In the genomic region with DNA sequence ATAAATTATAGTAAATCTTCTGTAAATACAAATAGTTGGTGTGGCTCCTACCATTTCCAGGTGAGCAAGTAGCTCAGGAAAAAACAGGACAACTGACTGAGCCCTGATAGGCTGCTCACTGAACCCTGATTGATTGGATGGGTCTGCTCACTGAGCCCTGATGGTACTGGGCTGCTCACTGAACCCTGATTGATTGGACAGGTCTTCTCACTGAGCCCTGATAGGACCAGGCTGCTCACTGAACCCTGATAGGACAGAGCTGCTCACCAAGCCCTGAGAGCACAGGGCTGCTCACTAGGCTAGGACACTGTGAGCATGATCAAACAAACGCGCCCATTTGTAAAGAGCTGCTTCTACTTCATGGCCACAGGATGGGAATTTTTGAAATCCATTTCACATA, we compare ENCODE assay signal across 18 mouse cellular contexts. TPM values are rescaled to one million over a fixed set of nuclear protein-coding genes. Genes with fewer than 3 reads are reported as not detected.
DNase-seq lines count a peak whose midpoint lies in the region; ATAC-seq and TF ChIP-seq lines count a peak whose summit lies in the region.
"Had no signal": no experiment of that assay in that cellular context is flagged by ENCODE, and none has a peak within 500 bp of the region (broad histone marks: within the 10 kb centered on the region; RNA-seq: fewer than 3 reads in every experiment).

No protein-coding gene starts in this region.

- WGBS in hindbrain, embryonic 11.5 days, result 81% methylated on average over 2 of the region's 2 CpGs
- 92% methylated on average over 2 of the region's 2 CpGs for WGBS in hindbrain, embryonic 10.5 days
- 95% methylated on average over 2 of the region's 2 CpGs for WGBS in hindbrain, postnatal 0 days
- WGBS in neural tube, embryonic 14.5 days, result 81% methylated on average over 2 of the region's 2 CpGs

- no peaks in the 10 kb centered on the region for H3K9me3 ChIP-seq in hindbrain, embryonic 11.5 days (ENCODE audit: control insufficient read depth, low read length)
- no peaks in the 10 kb centered on the region for H3K9me3 ChIP-seq in hindbrain, embryonic 10.5 days
- H3K9me3 ChIP-seq in hindbrain, postnatal 0 days (ENCODE audit: low read length), result no peaks in the 10 kb centered on the region
- no peaks in the 10 kb centered on the region for H3K9me3 ChIP-seq in neural tube, embryonic 14.5 days (ENCODE audit: control insufficient read depth, low read length)
- H3K9me3 ChIP-seq: embryonic facial prominence, embryonic 13.5 days; heart, embryonic 12.5 days; intestine, embryonic 15.5 days; limb, embryonic 12.5 days; liver, embryonic 13.5 days had no signal

- DNase-seq in hindbrain, embryonic 11.5 days (ENCODE audit: low spot score), result no peak
- DNase-seq in hindbrain, embryonic 10.5 days (ENCODE audit: low spot score), result no peak
- peak; percentile 1 for DNase-seq in embryo, embryonic 11 days
- no peak for DNase-seq in hindbrain, postnatal 0 days (ENCODE audit: low spot score)
- DNase-seq in ovary, postnatal 14 days (ENCODE audit: low spot score), result no peak
- DNase-seq: cerebellum, adult 11 months; cerebellum, postnatal 14 days; liver, embryonic 13.5 days; thymus, adult 18-20 months had no signal

- H3K27ac ChIP-seq in hindbrain, embryonic 11.5 days (ENCODE audit: low read depth, low read length), result no peak overlapping the region
- H3K27ac ChIP-seq in hindbrain, embryonic 10.5 days, result no peak overlapping the region
- no peak overlapping the region for H3K27ac ChIP-seq in hindbrain, postnatal 0 days
- no peak overlapping the region for H3K27ac ChIP-seq in neural tube, embryonic 14.5 days (ENCODE audit: low read depth, low read length)
- H3K27ac ChIP-seq: embryonic facial prominence, embryonic 13.5 days; intestine, embryonic 15.5 days; layer of hippocampus, adult 2 months; limb, embryonic 12.5 days; liver, embryonic 13.5 days had no signal

- H3K36me3 ChIP-seq in hindbrain, embryonic 11.5 days (ENCODE audit: control insufficient read depth, insufficient read depth, low read length), result no peaks in the 10 kb centered on the region
- H3K36me3 ChIP-seq in hindbrain, embryonic 10.5 days, result no peaks in the 10 kb centered on the region
- H3K36me3 ChIP-seq in hindbrain, postnatal 0 days (ENCODE audit: insufficient read depth, low read length), result no peaks in the 10 kb centered on the region
- H3K36me3 ChIP-seq in neural tube, embryonic 14.5 days (ENCODE audit: control insufficient read depth, insufficient read depth, low read length), result no peaks in the 10 kb centered on the region
- H3K36me3 ChIP-seq: embryonic facial prominence, embryonic 13.5 days; heart, embryonic 12.5 days; intestine, embryonic 15.5 days; limb, embryonic 12.5 days; liver, embryonic 13.5 days had no signal

- H3K27me3 ChIP-seq in hindbrain, embryonic 11.5 days (ENCODE audit: control insufficient read depth, insufficient read depth, low read length), result no peaks in the 10 kb centered on the region
- H3K27me3 ChIP-seq in hindbrain, embryonic 10.5 days (ENCODE audit: insufficient read depth, poor library complexity, severe bottlenecking), result no peaks in the 10 kb centered on the region
- no peaks in the 10 kb centered on the region for H3K27me3 ChIP-seq in hindbrain, postnatal 0 days (ENCODE audit: insufficient read depth, low read length)
- no peaks in the 10 kb centered on the region for H3K27me3 ChIP-seq in neural tube, embryonic 14.5 days (ENCODE audit: control insufficient read depth, insufficient read depth, low read length)
- H3K27me3 ChIP-seq: embryonic facial prominence, embryonic 13.5 days; heart, embryonic 12.5 days; intestine, embryonic 15.5 days; limb, embryonic 12.5 days; liver, embryonic 13.5 days had no signal

- peak; percentile 72; the same call in 1 of the 2 replicates for ATAC-seq in hindbrain, embryonic 11.5 days (ENCODE audit: low FRiP score)
- ATAC-seq in hindbrain, postnatal 0 days, result peak; percentile 68; the same call in 1 of the 2 replicates
- peak; percentile 88 for ATAC-seq in neural tube, embryonic 14.5 days (ENCODE audit: low read depth)
- no peak for ATAC-seq in megakaryocyte progenitor cell, adult 5-6 weeks (replicated peaks; ENCODE audit: poor library complexity)
- ATAC-seq in megakaryocyte, adult 5-6 weeks (ENCODE audit: poor library complexity, severe bottlenecking), result no peak
- ATAC-seq: forebrain, embryonic 16.5 days; intestine, embryonic 15.5 days had no signal

- H3K4me2 ChIP-seq in hindbrain, embryonic 11.5 days (replicated peaks; ENCODE audit: low read depth, low read length), result no peak overlapping the region
- no peak overlapping the region for H3K4me2 ChIP-seq in hindbrain, postnatal 0 days (ENCODE audit: low read depth, low read length)
- H3K4me2 ChIP-seq in neural tube, embryonic 14.5 days (ENCODE audit: low read depth, low read length), result no peak overlapping the region
- H3K4me2 ChIP-seq: embryonic facial prominence, embryonic 13.5 days; heart, embryonic 12.5 days; intestine, embryonic 15.5 days; limb, embryonic 12.5 days; liver, embryonic 13.5 days had no signal

- H3K9ac ChIP-seq in hindbrain, embryonic 11.5 days (ENCODE audit: low read depth, low read length), result no peak overlapping the region
- no peak overlapping the region for H3K9ac ChIP-seq in hindbrain, postnatal 0 days (replicated peaks; ENCODE audit: low read length)
- H3K9ac ChIP-seq in neural tube, embryonic 14.5 days (replicated peaks; ENCODE audit: low read depth, low read length), result no peak overlapping the region
- H3K9ac ChIP-seq: embryonic facial prominence, embryonic 13.5 days; heart, embryonic 12.5 days; intestine, embryonic 15.5 days; limb, embryonic 12.5 days; liver, embryonic 13.5 days had no signal

- no peak overlapping the region for H3K4me3 ChIP-seq in hindbrain, embryonic 11.5 days (ENCODE audit: low read depth, low read length)
- no peak overlapping the region for H3K4me3 ChIP-seq in hindbrain, embryonic 10.5 days
- no peak overlapping the region for H3K4me3 ChIP-seq in hindbrain, postnatal 0 days (ENCODE audit: low read length)
- no peak overlapping the region for H3K4me3 ChIP-seq in neural tube, embryonic 14.5 days (ENCODE audit: low read depth, low read length)
- H3K4me3 ChIP-seq: embryonic facial prominence, embryonic 13.5 days; heart, embryonic 12.5 days; intestine, embryonic 15.5 days; layer of hippocampus, adult 2 months; limb, embryonic 12.5 days; liver, embryonic 13.5 days had no signal

- TF ChIP-seq CTCF in hindbrain, postnatal 0 days (IDR thresholded peaks at IDR 0.05; ENCODE audit: low read depth), result no peak

- no peaks in the 10 kb centered on the region for H3K4me1 ChIP-seq in hindbrain, embryonic 11.5 days (replicated peaks; ENCODE audit: control insufficient read depth, insufficient read depth, low read length)
- no peaks in the 10 kb centered on the region for H3K4me1 ChIP-seq in hindbrain, embryonic 10.5 days (replicated peaks)
- no peaks in the 10 kb centered on the region for H3K4me1 ChIP-seq in hindbrain, postnatal 0 days (ENCODE audit: insufficient read depth, low read length)
- H3K4me1 ChIP-seq in neural tube, embryonic 14.5 days (ENCODE audit: control insufficient read depth, insufficient read depth, low read length), result no peaks in the 10 kb centered on the region
- H3K4me1 ChIP-seq: embryonic facial prominence, embryonic 13.5 days; heart, embryonic 12.5 days; intestine, embryonic 15.5 days; limb, embryonic 12.5 days; liver, embryonic 13.5 days had no signal

RNA-seq across cellular contexts. Expression of gene 3830403N18Rik, which starts 15.0 kb away (rescaled TPM):
- 0.40 and 0.74 TPM in 2 replicates for polyA plus RNA-seq in hindbrain, embryonic 11.5 days (2014; fragmentation: Nextera tagmentation; extraction: Ambion mirVana)
- 0.90 and 1.1 TPM in 2 replicates for polyA plus RNA-seq in hindbrain, embryonic 10.5 days (2016; fragmentation: Nextera tagmentation; extraction: Ambion mirVana)
- not detected in 2 replicates for total RNA-seq in hindbrain, postnatal 0 days (2014; rRNA removed)
- polyA plus RNA-seq in hindbrain, postnatal 0 days (2015; fragmentation: Nextera tagmentation; extraction: Ambion mirVana), result 0.43 and 0.82 TPM in 2 replicates
- 0.20 and 1.1 TPM in 2 replicates for polyA plus RNA-seq in neural tube, embryonic 14.5 days (2014; fragmentation: Nextera tagmentation; extraction: Ambion mirVana)
- total RNA-seq in megakaryocyte progenitor cell, adult 5-6 weeks (2015), result 1.2 and 3.9 TPM in 2 replicates
- 2.4 and 3.5 TPM in 2 replicates for total RNA-seq in megakaryocyte progenitor cell, adult 5-6 weeks (2017)
- 1.8 and 4.1 TPM in 2 replicates for total RNA-seq in megakaryocyte, adult 5-6 weeks (2015)
- 1.3 and 5.2 TPM in 2 replicates for total RNA-seq in megakaryocyte, adult 5-6 weeks (2017)

Comparison
In these comparisons a context has a peak if more than half of its experiments do, and no peak if none do; other contexts are left out.
1. ATAC-seq: peak in hindbrain, embryonic 11.5 days (single experiment), hindbrain, postnatal 0 days (single experiment) and neural tube, embryonic 14.5 days (single experiment); none in megakaryocyte progenitor cell, adult 5-6 weeks (single experiment) and megakaryocyte, adult 5-6 weeks (single experiment).